Comparison of ENCODE assay signal across 14 mouse cellular contexts in the genomic region with DNA sequence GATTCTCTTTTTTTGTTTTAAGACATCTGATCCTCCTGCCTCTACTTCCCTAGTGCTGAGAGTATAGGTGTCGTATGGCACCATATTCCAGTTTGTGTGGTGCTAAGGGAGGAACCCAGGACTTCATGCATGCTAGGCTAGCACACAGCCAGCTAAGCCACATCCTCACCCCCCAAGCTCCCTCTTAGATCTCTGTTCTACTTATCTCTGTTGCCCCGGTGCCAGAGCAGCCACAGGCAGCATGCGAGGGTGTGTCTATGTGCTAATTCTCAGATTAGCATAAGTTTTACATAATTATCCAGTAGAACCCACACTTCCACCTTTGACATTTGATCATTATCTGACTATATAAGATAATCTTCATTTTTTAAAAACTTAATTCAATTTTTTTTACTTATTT. TPM values are rescaled to one million over a fixed set of nuclear protein-coding genes. Genes with fewer than 3 reads are reported as not detected.
"Had no signal": no experiment of that assay in that cellular context is flagged by ENCODE, and none has a peak within 500 bp of the region (broad histone marks: within the 10 kb centered on the region; RNA-seq: fewer than 3 reads in every experiment).

No protein-coding gene starts in this region.

- H3K9me3 ChIP-seq: lung, embryonic 15.5 days; midbrain, embryonic 12.5 days; neural tube, embryonic 15.5 days had no signal

- H3K27me3 ChIP-seq: limb, embryonic 15.5 days; lung, embryonic 15.5 days; midbrain, embryonic 12.5 days; neural tube, embryonic 15.5 days had no signal

- H3K4me1 ChIP-seq: limb, embryonic 15.5 days; lung, embryonic 15.5 days; midbrain, embryonic 12.5 days; neural tube, embryonic 15.5 days had no signal

- H3K27ac ChIP-seq: limb, embryonic 15.5 days; lung, embryonic 15.5 days; midbrain, embryonic 12.5 days; neural tube, embryonic 15.5 days had no signal

- H3K9ac ChIP-seq: limb, embryonic 15.5 days; lung, embryonic 15.5 days; midbrain, embryonic 12.5 days; neural tube, embryonic 15.5 days had no signal

- H3K4me2 ChIP-seq: limb, embryonic 15.5 days; lung, embryonic 15.5 days; midbrain, embryonic 12.5 days; neural tube, embryonic 15.5 days had no signal

- ATAC-seq: inflammation-experienced regulatory T-cells, adult 6 months; intestine, postnatal 0 days; midbrain, embryonic 16.5 days had no signal

- H3K36me3 ChIP-seq: limb, embryonic 15.5 days; lung, embryonic 15.5 days; midbrain, embryonic 12.5 days; neural tube, embryonic 15.5 days had no signal

- DNase-seq: kidney, postnatal 14 days; lung, postnatal 36 days; right cerebral cortex, adult 18-20 months; right cerebral cortex, postnatal 25 days; thymus, postnatal 14 days had no signal

- H3K4me3 ChIP-seq: limb, embryonic 15.5 days; lung, embryonic 15.5 days; midbrain, embryonic 12.5 days; neural tube, embryonic 15.5 days had no signal

RNA-seq across cellular contexts. Expression of a gene that starts 21.0 kb away (rescaled TPM):
- total RNA-seq: megakaryocyte, adult 5-6 weeks had no signal

RNA-seq across cellular contexts. Expression of a gene that starts 26.1 kb away (rescaled TPM):
- polyA plus RNA-seq: small intestine, adult 2 months had no signal
